Mouse (Mus musculus) heart, postnatal 0 days (tissue): ENCODE results near the gene Ltv1.

Experiments
- CTCF ChIP-seq: IDR thresholded peaks from 2 replicates; pipeline ENCODE4 v1.5.1; 2016; ENCODE audit warnings: antibody characterized with exemption, control low read depth, low read depth
- EP300 ChIP-seq: IDR thresholded peaks from 2 replicates; pipeline ENCODE4 v1.6.1; 2016; ENCODE audit warnings: antibody characterized with exemption, low read depth

GRCm38 (mm10) chr10:13192731-13193351 is at the start of gene Ltv1:
- TF ChIP-seq CTCF = no peak
- TF ChIP-seq EP300 = no peak
